Mouse (Mus musculus) gastrocnemius, adult 2 months (tissue): Measurements from ENCODE around the gene Nwd2. TPM values are rescaled to one million over a fixed set of nuclear protein-coding genes. Genes with fewer than 3 reads are reported as not detected.

ENCODE experiments used
- DNase-seq: peaks from one replicate; pipeline ENCODE4 v3.0.0; 2022
- H3K27ac ChIP-seq: fragments of 200-600 bp; 2 replicates; pipeline ENCODE4 v1.8.1; 2022; ENCODE audit warnings: mild to moderate bottlenecking
- H3K4me3 ChIP-seq: fragments of 200-600 bp; 2 replicates; pipeline ENCODE4 v1.8.1; 2022; ENCODE audit warnings: mild to moderate bottlenecking, moderate library complexity
- CTCF ChIP-seq: fragments of 200-600 bp; IDR thresholded peaks from 2 replicates; pipeline ENCODE4 v1.8.1; 2022; ENCODE audit warnings: antibody characterized with exemption, mild to moderate bottlenecking, moderate library complexity
- intact Hi-C: fragments of 180-260 bp; cut with DNase I; formaldehyde crosslinking; loops from one replicate; pipeline ENCODE4 v1.15.1; 2025
- total RNA-seq, 2 experiments: library from RNA; stranded (reverse); gene quantifications; 2 replicates each; pipeline ENCODE4 v1.2.3; 2021

Nwd2 gene
- total RNA-seq, 2 experiments from 2014 or later = not detected

- DNase-seq = no peak
- no peak overlapping the region for H3K4me3 ChIP-seq
- H3K27ac ChIP-seq = no peak overlapping the region
- intact Hi-C loops = no loop called here
- TF ChIP-seq CTCF = no peak
Observed at GRCm38 (mm10) chr5:63768220-63768619, 119.3 kb downstream of the Nwd2 start.

GRCm38 (mm10) chr5:63772971-63773370 lies 124.1 kb downstream of the Nwd2 start:
- DNase-seq = no peak
- Histone ChIP-seq H3K27ac (no peak overlapping the region), H3K4me3 (no peak overlapping the region)
- intact Hi-C loops = no loop called here
- no peak for TF ChIP-seq CTCF

GRCm38 (mm10) chr5:63773603-63774002 lies 124.7 kb downstream of the Nwd2 start:
- TF ChIP-seq CTCF = no peak
- intact Hi-C loops = no loop called here
- Histone ChIP-seq H3K4me3 (no peak overlapping the region), H3K27ac (no peak overlapping the region)
- no peak for DNase-seq

- intact Hi-C loops = no loop called here
- no peak overlapping the region for H3K4me3 ChIP-seq
- no peak overlapping the region for H3K27ac ChIP-seq
- no peak for TF ChIP-seq CTCF
- no peak for DNase-seq
Observed at GRCm38 (mm10) chr5:63788156-63788826, 139.4 kb downstream of the Nwd2 start.

DNA sequence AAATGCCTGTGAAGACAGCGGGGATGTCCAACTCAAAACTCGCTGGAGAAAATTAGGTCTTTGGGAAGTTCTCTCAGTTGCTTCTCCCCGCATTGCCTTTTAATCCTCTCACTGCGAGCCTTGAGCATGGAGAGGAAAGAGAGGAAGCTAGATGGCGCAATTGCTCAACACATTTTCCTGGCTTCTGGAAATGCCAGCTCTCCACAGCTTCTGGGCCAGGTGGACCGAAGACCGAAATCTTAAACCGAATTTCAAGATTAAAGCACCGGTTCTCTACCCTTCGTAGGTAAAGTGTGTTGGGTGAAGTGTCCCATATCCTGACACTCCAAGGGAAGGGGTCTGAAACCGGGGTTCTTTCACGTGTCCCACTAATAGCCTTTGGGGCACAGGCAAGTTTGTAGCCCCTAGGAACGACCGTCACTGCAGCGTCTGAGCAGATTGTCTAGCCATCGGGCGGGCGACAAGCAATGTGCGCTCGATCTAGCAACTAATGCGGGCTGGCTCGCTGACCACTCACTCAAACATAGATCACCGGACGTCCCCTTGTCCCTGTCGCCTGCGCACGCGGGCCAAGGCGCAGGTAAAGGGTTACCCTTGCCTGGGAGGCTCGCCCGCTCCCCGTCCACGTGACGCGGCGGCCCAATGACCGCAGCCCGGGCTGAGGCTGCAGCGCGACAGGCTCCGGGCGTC lies 163.1 kb downstream of the Nwd2 start, which contains the start of gene 0610040J01Rik:
0610040J01Rik (plus strand) TSS at position 545 of the 690 bp plus-strand sequence.
- Histone ChIP-seq H3K4me3 (peak within 1 kb of the TSS; percentile 73), H3K27ac (peak within 1 kb of the TSS; percentile 78)
- intact Hi-C loops = loop anchor here (1.0 to 10.0 kb wide), 2 partner anchors 74 to 253 kb away; no protein-coding TSS in a partner anchor
- peak; percentile 87 for DNase-seq
- peak; percentile 78 for TF ChIP-seq CTCF

DNA sequence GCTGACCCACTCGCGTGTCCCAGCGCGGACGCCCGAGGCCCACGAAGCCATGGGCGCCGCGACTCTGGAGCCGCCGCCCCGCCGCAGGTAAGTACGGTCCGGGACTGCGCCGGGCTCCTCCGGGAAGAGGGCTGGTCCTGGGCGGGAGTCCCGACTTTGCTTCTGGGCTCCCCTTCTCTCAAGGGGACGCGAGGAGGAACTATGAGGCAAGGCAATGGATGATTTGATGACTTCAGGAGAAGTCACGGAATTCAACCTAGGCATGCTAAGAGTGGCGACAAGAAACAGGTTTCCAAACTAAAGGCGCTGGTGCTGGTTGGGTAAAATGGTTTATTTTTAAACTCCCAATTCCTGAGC lies 163.6 kb downstream of the Nwd2 start:
- intact Hi-C loops = loop anchor here (10.0 kb wide), 1 partner anchor 252 kb away; no protein-coding TSS in a partner anchor
- Histone ChIP-seq H3K4me3 (peak overlapping the region; percentile 73), H3K27ac (peak overlapping the region; percentile 78)
- no peak for DNase-seq
- no peak for TF ChIP-seq CTCF

- H3K4me3 ChIP-seq = no peak overlapping the region
- no peak overlapping the region for H3K27ac ChIP-seq
- DNase-seq = no peak
- no peak for TF ChIP-seq CTCF
- intact Hi-C loops = loop anchor here (10.0 kb wide), 1 partner anchor 248 kb away; no protein-coding TSS in a partner anchor
Observed at GRCm38 (mm10) chr5:63816643-63817042, 167.7 kb downstream of the Nwd2 start.

GRCm38 (mm10) chr5:63817270-63817669 lies 168.4 kb downstream of the Nwd2 start:
- H3K27ac ChIP-seq = peak overlapping the region; percentile 4; the same call in 1 of the 2 replicates
- no peak overlapping the region for H3K4me3 ChIP-seq
- TF ChIP-seq CTCF = no peak
- intact Hi-C loops = loop anchor here (10.0 kb wide), 1 partner anchor 248 kb away; no protein-coding TSS in a partner anchor
- peak; percentile 63 for DNase-seq

GRCm38 (mm10) chr5:63818975-63819374 lies 170.1 kb downstream of the Nwd2 start:
- DNase-seq = no peak
- TF ChIP-seq CTCF = no peak
- Histone ChIP-seq H3K4me3 (no peak overlapping the region), H3K27ac (no peak overlapping the region)
- intact Hi-C loops = loop anchor here (10.0 kb wide), 1 partner anchor 246 kb away; no protein-coding TSS in a partner anchor

DNA sequence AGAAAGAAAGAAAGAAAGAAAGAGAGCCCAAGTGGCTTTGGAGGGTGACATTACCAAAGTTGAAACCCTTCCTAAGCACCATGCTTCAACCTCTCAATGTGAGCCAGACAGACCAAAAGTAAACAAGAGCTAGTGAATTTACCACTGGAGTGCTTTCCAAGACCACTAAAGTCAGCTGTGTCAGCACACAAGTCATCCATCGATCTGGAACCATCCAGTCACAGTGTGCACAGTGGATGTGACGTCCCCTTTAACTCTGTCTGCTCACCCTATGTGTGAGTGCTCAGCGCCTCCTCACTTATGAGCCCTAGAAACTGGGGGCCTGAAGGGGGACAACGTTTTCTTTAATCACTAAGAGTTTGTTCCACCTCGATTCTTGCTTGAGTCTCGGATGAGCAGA lies 170.6 kb downstream of the Nwd2 start:
- DNase-seq = no peak
- TF ChIP-seq CTCF = no peak
- no peak overlapping the region for H3K27ac ChIP-seq
- H3K4me3 ChIP-seq = no peak overlapping the region
- intact Hi-C loops = loop anchor here (10.0 kb wide), 1 partner anchor 245 kb away; no protein-coding TSS in a partner anchor

DNA sequence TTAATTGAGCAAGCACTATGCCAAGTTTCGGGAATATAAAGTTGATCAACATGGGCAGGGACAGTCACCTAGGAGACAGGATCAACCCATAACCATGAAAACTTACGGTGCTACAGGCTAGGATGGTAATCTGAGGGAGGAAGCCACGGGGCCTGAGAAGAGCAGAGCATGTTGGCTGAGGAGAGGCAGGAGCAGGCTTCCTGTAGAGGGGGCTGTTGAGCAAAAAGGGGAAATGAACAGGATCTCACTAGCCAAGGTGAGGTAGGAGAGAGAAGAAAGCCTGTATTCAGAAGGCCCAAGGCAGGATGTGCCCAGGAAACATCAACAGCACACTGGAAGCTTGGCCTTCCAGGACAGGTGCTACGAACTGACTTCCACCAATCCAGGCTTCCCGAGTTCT lies 172.3 kb downstream of the Nwd2 start:
- DNase-seq = no peak
- no peak for TF ChIP-seq CTCF
- intact Hi-C loops = no loop called here
- no peak overlapping the region for H3K27ac ChIP-seq
- H3K4me3 ChIP-seq = no peak overlapping the region

DNA sequence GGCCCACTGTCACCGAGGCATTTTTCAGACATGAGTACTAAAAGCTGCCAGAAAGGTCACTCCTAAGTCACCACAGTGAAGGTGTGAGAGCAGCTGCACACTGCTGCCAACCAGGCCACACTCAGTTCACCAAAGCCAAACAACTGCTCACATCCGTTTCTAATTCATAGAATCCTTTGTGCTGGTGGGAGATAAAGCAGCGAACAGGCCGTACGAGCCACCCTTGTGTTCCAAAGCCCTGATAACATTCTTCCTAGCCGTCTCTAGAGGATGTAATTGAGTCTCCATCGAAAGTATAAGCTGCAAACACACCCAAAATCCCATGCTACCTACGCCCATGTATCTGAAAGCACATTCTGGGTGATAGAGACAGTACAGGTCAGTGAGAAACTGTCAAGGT lies 173.0 kb downstream of the Nwd2 start:
- no peak for DNase-seq
- H3K27ac ChIP-seq = no peak overlapping the region
- intact Hi-C loops = no loop called here
- no peak for TF ChIP-seq CTCF
- H3K4me3 ChIP-seq = no peak overlapping the region
